Mouse (Mus musculus) G1E (cell line): ENCODE measurements around the gene Ifi44. TPM values are rescaled to one million over a fixed set of nuclear protein-coding genes. Genes with fewer than 3 reads are reported as not detected.

Source experiments
- ATAC-seq: 2 replicates; pipeline ENCODE4 v1.8.0; 2016; ENCODE audit warnings: mild to moderate bottlenecking; ENCODE audit not compliant: insufficient number of reproducible peaks, poor library complexity, low FRiP score, severe bottlenecking; ENCODE audit errors: extremely low read depth
- DNase-seq: peaks from one replicate; pipeline ENCODE4 v3.0.0; 2012; ENCODE audit warnings: low spot score
- H3K27me3 ChIP-seq: 2 replicates; pipeline ENCODE4 v1.6.1; 2012; ENCODE audit warnings: mild to moderate bottlenecking, low read length, inconsistent platforms; ENCODE audit not compliant: insufficient read depth
- H3K36me3 ChIP-seq: replicated peaks from 2 replicates; pipeline ENCODE3; 2012; ENCODE audit warnings: mild to moderate bottlenecking, inconsistent platforms
- H3K4me1 ChIP-seq: 2 replicates; pipeline ENCODE4 v1.6.1; 2012; ENCODE audit warnings: low read depth, low read length, inconsistent platforms, mixed read lengths; ENCODE audit not compliant: insufficient read depth
- H3K4me3 ChIP-seq: 2 replicates; pipeline ENCODE4 v1.5.1; 2012; ENCODE audit warnings: low read depth, mild to moderate bottlenecking, inconsistent platforms, low read length, moderate library complexity, mixed read lengths
- H3K9me3 ChIP-seq: replicated peaks from 2 replicates; pipeline ENCODE4 v1.6.1; 2012; ENCODE audit warnings: inconsistent platforms
- CTCF ChIP-seq: IDR thresholded peaks from 2 replicates; pipeline ENCODE4 v1.5.1; 2012; ENCODE audit warnings: low read depth, low read length, inconsistent platforms, mixed read lengths
- GATA1 ChIP-seq: IDR thresholded peaks from 2 replicates; pipeline ENCODE4 v1.6.1; 2012; ENCODE audit warnings: borderline replicate concordance, low read length, inconsistent platforms, mixed read lengths
- GATA2 ChIP-seq: IDR thresholded peaks from 2 replicates; pipeline ENCODE4 v1.6.1; 2012; ENCODE audit warnings: low read depth, low read length, inconsistent platforms, borderline replicate concordance
- POLR2AphosphoS5 ChIP-seq: IDR thresholded peaks from 2 replicates; pipeline ENCODE4 v1.6.1; 2012; ENCODE audit warnings: low read depth, low read length, inconsistent platforms; ENCODE audit not compliant: insufficient replicate concordance
- TAL1 ChIP-seq: conservative IDR thresholded peaks from 2 replicates; pipeline ENCODE4 v1.6.1; 2012; ENCODE audit warnings: low read depth, low read length, inconsistent platforms, mixed read lengths
- polyA plus RNA-seq: library from polyadenylated mRNA; stranded (reverse); fragments of >175 nt; gene quantifications from 2 replicates; pipeline ENCODE4 v1.2.3, GENCODE M21; 2012
- total RNA-seq, 2 experiments: library from RNA; stranded (forward) in 1 of 2; stranded (reverse) in 1 of 2; fragments of 200-1000 nt in 1 of 2; fragments of >200 nt in 1 of 2; fragmentation: Nextera tagmentation in 1 of 2; gene quantifications; 2 replicates each; pipeline ENCODE4 v1.2.3; 2014 to 2017

Ifi44 gene
- total RNA-seq (2014; fragmentation: Nextera tagmentation), result not detected in 2 replicates
- 0.16 and 0.23 TPM in 2 replicates for total RNA-seq (2017)
- polyA plus RNA-seq, result not detected in 2 replicates

GRCm38 (mm10) chr3:151749737-151750136 lies at the start of gene Ifi44:
Ifi44 (minus strand) TSS chr3:151749960.
- H3K4me1 ChIP-seq, result no peaks in the 10 kb centered on the region
- DNase-seq (no peak), ATAC-seq (no peak)
- H3K4me3 ChIP-seq, result no peak within 1 kb of the TSS
- TF ChIP-seq GATA2, result no peak
- no peak for TF ChIP-seq CTCF
- no peak for TF ChIP-seq GATA1
- no peak for TF ChIP-seq TAL1
- no peak for TF ChIP-seq POLR2AphosphoS5
- no peaks in the 10 kb centered on the region for H3K36me3 ChIP-seq
- H3K27me3 ChIP-seq, result no peaks in the 10 kb centered on the region
- peaks cover 10% of the 10 kb centered on the region for H3K9me3 ChIP-seq

GRCm38 (mm10) chr3:151788622-151789021 lies 38.9 kb upstream of the Ifi44 start:
- no peaks in the 10 kb centered on the region for H3K36me3 ChIP-seq
- no peak for ATAC-seq
- TF ChIP-seq CTCF (no peak), TAL1 (no peak), GATA2 (no peak), POLR2AphosphoS5 (no peak), GATA1 (no peak)

GRCm38 (mm10) chr3:151775089-151775488 lies 25.3 kb upstream of the Ifi44 start:
- no peak for TF ChIP-seq POLR2AphosphoS5
- H3K4me3 ChIP-seq, result no peak overlapping the region
- no peak for DNase-seq
- ATAC-seq, result no peak
- H3K4me1 ChIP-seq, result no peaks in the 10 kb centered on the region
- no peaks in the 10 kb centered on the region for H3K27me3 ChIP-seq
- no peaks in the 10 kb centered on the region for H3K36me3 ChIP-seq
- peaks cover 9% of the 10 kb centered on the region for H3K9me3 ChIP-seq

More at GRCm38 (mm10) chr3:151788622-151789021, 38.9 kb upstream of the Ifi44 start:
- Histone ChIP-seq H3K4me3 (no peak overlapping the region), H3K9me3 (peaks cover 24% of the 10 kb centered on the region), H3K4me1 (no peaks in the 10 kb centered on the region), H3K27me3 (no peaks in the 10 kb centered on the region)
- no peak for DNase-seq

- no peaks in the 10 kb centered on the region for H3K4me1 ChIP-seq
- 0 out of 2 replicates have a peak, but pooled peaks cover 2% of the 10 kb centered on the region for H3K9me3 ChIP-seq
- H3K27me3 ChIP-seq, result no peaks in the 10 kb centered on the region
- ATAC-seq (no peak), DNase-seq (no peak)
- no peak for TF ChIP-seq CTCF
- no peak for TF ChIP-seq POLR2AphosphoS5
- no peak for TF ChIP-seq GATA2
- no peak for TF ChIP-seq TAL1
- no peak for TF ChIP-seq GATA1
- no peaks in the 10 kb centered on the region for H3K36me3 ChIP-seq
- H3K4me3 ChIP-seq, result no peak overlapping the region
These were observed 21.3 kb upstream of the Ifi44 start for GRCm38 (mm10) chr3:151771074-151771473.

- no peaks in the 10 kb centered on the region for H3K27me3 ChIP-seq
- ATAC-seq (no peak), DNase-seq (no peak)
- H3K4me1 ChIP-seq, result no peaks in the 10 kb centered on the region
- H3K9me3 ChIP-seq, result peaks cover 12% of the 10 kb centered on the region
- no peaks in the 10 kb centered on the region for H3K36me3 ChIP-seq
- no peak overlapping the region for H3K4me3 ChIP-seq
- no peak for TF ChIP-seq GATA1
- TF ChIP-seq POLR2AphosphoS5, result no peak
- TF ChIP-seq TAL1, result no peak
- TF ChIP-seq GATA2, result no peak
These were observed 1.2 kb downstream of the Ifi44 start for GRCm38 (mm10) chr3:151748514-151748913.

- TF ChIP-seq POLR2AphosphoS5 (no peak), TAL1 (no peak), GATA1 (no peak), GATA2 (no peak), CTCF (no peak)
- DNase-seq (no peak), ATAC-seq (no peak)
- no peaks in the 10 kb centered on the region for H3K4me1 ChIP-seq
- no peaks in the 10 kb centered on the region for H3K36me3 ChIP-seq
- H3K27me3 ChIP-seq, result no peaks in the 10 kb centered on the region
- H3K4me3 ChIP-seq, result no peak overlapping the region
- H3K9me3 ChIP-seq, result peaks cover 12% of the 10 kb centered on the region
These were observed 3.7 kb downstream of the Ifi44 start for GRCm38 (mm10) chr3:151746058-151746457.

GRCm38 (mm10) chr3:151742223-151742622 lies 7.5 kb downstream of the Ifi44 start:
- ATAC-seq (no peak), DNase-seq (no peak)
- H3K4me3 ChIP-seq, result no peak overlapping the region
- H3K9me3 ChIP-seq, result peaks cover 15% of the 10 kb centered on the region
- no peaks in the 10 kb centered on the region for H3K36me3 ChIP-seq
- no peaks in the 10 kb centered on the region for H3K4me1 ChIP-seq
- no peaks in the 10 kb centered on the region for H3K27me3 ChIP-seq
- TF ChIP-seq GATA2, result no peak
- no peak for TF ChIP-seq GATA1
- TF ChIP-seq POLR2AphosphoS5, result no peak
- TF ChIP-seq CTCF, result no peak
- TF ChIP-seq TAL1, result no peak
